Mouse (Mus musculus): ENCODE results near the gene Kcmf1.
A peak's percentile ranks its signal among the peaks of the same experiment; 100 is the strongest.
"Not testable (repeated sequence)": the region's sequence is repeated elsewhere in the genome, so short reads cannot be mapped to it uniquely, and the experiment has no call there.

The Kcmf1 gene

GRCm38 (mm10) chr6:72840867-72841780 lies 58.7 kb downstream of the Kcmf1 start:
- DNase-seq (ENCODE audit: low spot score): no peak

DNA sequence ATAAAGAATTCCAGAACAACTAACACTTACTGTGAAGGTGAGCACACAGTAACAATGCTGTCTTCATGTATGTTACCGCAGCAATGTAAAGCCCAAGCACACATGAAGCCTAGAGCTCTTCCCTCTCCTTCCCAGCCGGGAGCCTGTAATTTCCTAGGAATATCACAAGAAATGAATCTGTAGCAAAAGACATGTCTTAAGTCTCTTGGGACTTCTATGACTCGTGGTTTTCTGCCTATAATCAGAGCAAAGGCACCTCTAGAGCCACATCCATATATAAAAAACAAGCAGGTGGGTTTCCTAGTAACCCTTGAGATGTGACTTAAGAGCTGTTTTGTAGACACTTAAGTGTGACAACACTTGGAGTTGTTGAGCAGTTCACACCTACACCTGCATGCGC lies 62.0 kb downstream of the Kcmf1 start:
- no peak for DNase-seq (ENCODE audit: low spot score)

DNA sequence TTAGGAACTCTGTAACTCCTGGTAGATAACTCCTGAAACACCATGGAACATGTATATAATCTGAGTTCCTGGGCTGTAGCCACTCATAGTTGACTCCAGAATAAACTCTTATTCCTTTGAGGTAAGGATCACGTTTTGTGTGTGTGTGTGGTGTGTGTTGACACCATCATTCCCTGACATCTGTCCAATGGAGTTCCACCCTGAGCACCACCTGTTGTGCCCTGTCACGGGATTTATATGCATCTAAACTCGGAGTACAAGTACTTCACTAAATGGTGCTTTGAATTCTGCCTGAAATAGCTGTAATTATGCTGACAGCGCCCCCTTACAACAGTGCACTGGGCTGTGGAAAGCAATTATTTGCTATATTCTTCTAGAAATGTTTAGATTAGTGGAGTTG lies 65.3 kb downstream of the Kcmf1 start:
- DNase-seq (ENCODE audit: low spot score): no peak

DNA sequence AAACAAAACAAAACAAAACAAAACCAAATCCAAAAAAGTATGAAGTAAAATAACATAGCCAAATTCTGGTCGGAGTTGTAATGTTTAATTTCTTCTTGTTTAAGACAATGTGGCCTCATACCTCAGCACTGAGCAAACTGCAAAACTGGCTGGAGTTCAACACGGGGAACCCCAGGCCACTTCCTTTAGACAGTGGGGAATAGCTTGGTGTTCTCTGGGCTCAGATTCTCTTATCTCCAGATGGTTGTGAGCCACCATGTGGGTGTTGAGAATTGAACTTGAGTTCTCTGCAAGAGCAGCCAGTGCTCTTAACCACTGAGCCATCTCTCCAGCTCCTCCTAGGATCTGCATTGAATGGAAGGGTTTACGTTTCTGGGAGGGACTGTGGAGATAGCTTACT lies 67.9 kb downstream of the Kcmf1 start:
- DNase-seq (ENCODE audit: low spot score): no peak

DNA sequence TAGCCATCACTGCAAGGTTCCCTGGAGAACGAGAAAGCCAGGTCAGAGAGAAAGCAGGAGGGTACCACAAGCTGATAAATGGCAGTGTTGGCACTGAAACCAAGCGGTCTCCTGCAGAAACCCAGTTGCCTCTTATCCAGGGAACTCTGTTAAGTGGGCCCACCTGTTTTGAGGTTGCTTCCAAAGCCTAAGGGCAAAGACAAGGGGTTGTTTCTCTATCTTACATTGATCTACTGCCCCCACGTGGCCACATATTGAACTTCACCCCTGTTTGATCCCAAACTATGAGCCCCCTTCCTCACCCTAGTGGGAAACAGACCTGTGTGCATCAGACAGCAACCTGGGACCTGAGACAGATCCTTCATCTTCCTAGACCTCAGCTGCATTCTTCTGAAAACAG lies 68.5 kb downstream of the Kcmf1 start:
- DNase-seq (ENCODE audit: low spot score): peak; percentile 86

GRCm38 (mm10) chr6:72828857-72829256 lies 70.9 kb downstream of the Kcmf1 start:
- DNase-seq (ENCODE audit: low spot score): peak; percentile 56

DNA sequence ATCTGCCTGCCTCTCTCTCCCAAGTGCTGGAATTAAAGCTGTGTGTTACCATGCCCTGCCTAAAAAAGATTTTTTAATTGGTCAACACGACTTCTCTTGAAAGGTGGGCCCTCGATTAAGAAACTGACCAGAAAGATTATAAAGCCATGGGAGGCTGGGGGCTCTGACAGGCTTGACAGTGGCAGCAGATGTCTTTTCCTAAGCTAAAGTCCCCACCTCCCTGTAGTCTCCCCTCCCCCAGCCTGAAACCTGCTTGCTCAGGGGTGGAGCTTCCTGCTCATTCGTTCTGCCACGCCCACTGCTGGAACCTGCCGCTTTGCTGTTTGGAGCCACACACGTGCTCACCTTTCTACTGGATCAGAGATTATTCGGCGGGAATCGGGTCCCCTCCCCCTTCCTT lies 71.7 kb downstream of the Kcmf1 start:
- not testable (repeated sequence) for DNase-seq (ENCODE audit: low spot score)

DNA sequence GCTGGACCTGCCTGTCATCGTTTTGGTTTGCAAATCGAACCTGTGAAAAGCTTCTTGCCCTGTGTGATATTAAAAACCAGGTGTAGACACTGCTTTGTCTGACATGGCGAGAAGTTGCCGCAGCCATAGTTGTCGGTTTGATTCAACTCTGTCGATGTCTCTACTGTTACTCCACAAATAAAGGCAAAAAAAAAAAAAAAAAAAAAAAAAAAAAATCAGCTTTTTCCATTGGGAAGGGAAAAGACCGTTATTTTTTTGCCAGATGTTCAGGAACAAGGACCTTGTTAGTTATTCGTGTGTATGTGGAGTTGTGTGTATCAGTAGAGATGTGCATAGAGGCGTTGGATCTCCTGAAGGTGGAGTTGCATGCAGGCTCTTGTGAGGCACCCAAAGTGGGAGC lies 74.0 kb downstream of the Kcmf1 start:
- DNase-seq (ENCODE audit: low spot score): no peak

DNA sequence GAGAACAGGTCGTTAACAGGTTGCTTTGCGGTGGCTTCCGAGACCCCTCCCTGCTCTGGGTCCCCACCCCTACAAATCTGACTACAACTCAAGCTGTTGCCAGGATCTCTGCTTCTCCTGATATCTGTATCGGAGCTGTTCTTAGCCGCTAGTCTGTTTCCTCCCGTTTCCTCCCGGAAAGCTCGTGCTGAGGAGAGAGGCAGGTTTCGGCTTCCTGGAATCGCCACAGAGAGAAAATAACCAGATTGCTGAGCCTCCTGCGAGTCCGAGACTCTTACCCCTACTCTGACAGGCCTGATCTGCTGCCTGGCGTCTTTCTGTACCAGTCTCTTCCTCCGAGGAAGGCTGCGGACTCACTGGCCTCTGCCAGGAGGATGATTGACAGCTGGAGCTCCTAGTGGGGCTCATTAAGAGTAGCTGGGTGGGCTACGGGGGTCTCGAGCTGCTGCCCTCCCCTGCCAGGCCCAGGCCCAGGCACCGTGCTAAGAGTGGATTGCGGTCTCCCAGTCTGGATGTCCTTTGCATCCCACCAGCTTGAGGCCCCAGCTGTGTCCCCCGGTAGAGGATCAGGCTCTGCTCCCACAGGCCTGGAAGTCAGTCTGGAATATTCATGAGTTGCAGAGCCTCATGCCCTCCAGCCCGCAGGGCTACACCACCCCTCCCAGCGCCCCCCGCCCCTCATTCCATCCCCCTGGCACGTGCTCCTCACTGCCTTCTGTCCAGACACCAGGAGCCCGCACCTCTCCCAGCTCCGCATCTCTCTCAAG lies 74.6 kb downstream of the Kcmf1 start:
- DNase-seq (ENCODE audit: low spot score): peak; percentile 36

GRCm38 (mm10) chr6:72813456-72813855 lies 86.3 kb downstream of the Kcmf1 start:
- DNase-seq (ENCODE audit: low spot score): no peak

- DNase-seq (ENCODE audit: low spot score): no peak
These were observed 89.5 kb downstream of the Kcmf1 start for GRCm38 (mm10) chr6:72810248-72810647.

- DNase-seq (ENCODE audit: low spot score): no peak
These were observed 90.1 kb downstream of the Kcmf1 start for GRCm38 (mm10) chr6:72809522-72810149.

- DNase-seq (ENCODE audit: low spot score): no peak
These were observed 91.4 kb downstream of the Kcmf1 start for GRCm38 (mm10) chr6:72808342-72808741.

DNA sequence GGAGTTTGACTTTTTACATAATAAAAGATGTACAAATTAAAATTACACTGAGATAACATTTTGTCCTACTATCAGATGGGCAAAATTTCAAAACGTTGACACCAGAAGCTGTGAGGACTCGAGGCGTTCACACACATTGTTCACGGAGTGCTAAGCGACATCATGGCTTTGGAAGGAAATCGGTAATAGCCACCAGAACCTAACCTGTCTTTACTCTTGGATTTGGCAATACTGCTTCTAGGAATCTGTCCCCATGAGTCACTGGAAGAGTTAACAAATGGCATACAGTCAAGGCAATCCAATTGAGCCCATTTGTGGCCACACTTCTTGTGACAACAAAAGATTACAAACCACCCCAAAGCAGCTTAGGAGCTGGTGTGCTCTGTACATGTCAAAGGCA lies 96.1 kb downstream of the Kcmf1 start:
- no peak for DNase-seq (ENCODE audit: low spot score)

DNA sequence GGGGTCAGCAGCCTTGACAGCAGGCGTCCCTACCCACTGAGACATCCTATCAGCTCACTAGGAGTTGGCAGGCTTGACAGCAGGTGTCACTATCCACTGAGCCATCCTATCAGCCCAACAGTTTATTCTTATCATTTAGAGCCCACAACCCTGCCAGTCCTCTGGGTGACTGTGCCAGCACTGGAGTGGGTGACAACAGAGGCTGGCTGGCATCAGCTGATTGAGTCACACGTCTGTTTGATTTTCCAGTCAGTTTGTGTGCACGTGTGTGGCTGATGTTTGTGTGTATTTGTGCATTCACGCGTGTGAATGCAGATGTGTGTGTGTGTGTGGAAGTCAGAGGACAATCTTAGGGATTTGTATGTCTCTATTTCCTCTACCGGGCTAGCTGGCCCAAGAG lies 97.7 kb downstream of the Kcmf1 start:
- DNase-seq (ENCODE audit: low spot score): no peak

DNA sequence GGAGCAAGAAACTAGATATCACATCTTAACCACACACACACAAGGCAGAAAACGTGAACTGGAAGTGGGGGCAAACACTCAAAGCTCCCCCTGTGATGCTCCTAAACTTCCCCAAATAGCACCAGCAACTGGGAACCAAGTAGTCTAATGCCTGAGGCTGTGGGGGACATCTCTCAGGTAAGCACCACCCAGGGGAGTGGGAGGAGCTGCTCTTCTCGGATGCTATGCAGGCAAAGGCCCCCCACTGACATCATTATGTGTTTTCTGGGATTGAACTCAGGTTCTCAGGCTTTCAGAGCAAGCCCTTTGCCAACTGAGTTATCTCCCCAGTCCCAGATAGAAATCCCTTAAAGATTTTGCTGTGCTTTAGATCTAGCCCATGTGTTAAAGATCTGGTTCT lies 99.1 kb downstream of the Kcmf1 start:
- no peak for DNase-seq (ENCODE audit: low spot score)

GRCm38 (mm10) chr6:72797763-72798162 lies 102.0 kb downstream of the Kcmf1 start:
- no peak for DNase-seq (ENCODE audit: low spot score)

- no peak for DNase-seq (ENCODE audit: low spot score)
These were observed 104.3 kb downstream of the Kcmf1 start for GRCm38 (mm10) chr6:72795444-72795843.

DNA sequence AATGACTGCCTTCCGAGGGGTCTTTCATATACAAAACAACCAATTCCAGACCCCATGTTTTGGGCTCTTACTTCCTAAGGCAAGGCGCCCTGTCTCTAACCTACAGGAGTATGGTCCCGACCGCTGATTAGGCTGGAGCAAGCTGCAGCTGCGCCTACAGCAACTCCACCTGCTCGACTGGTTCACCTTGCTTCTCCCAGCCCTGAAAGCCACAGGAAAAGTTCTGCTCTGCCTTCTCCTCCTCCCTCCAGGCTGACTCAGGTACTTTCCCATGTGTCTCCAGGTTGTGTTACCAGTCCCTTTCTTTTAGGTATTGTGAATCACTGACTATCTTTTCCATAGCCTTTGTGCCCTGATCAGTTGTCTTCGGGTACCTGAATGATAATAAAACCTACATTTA lies 104.9 kb downstream of the Kcmf1 start:
- no peak for DNase-seq (ENCODE audit: low spot score)

- no peak for DNase-seq (ENCODE audit: low spot score)
These were observed 107.1 kb downstream of the Kcmf1 start for GRCm38 (mm10) chr6:72792641-72793040.

All from embryo, embryonic 10 days (tissue).